Mouse (Mus musculus): Measurements from ENCODE around the gene Slc6a2. TPM values are rescaled to one million over a fixed set of nuclear protein-coding genes. Genes with fewer than 3 reads are reported as not detected.
A peak's percentile ranks its signal among the peaks of the same experiment; 100 is the strongest.

The Slc6a2 gene
- total and polyA plus RNA-seq, 2 experiments from 2014 or later: not detected

DNA sequence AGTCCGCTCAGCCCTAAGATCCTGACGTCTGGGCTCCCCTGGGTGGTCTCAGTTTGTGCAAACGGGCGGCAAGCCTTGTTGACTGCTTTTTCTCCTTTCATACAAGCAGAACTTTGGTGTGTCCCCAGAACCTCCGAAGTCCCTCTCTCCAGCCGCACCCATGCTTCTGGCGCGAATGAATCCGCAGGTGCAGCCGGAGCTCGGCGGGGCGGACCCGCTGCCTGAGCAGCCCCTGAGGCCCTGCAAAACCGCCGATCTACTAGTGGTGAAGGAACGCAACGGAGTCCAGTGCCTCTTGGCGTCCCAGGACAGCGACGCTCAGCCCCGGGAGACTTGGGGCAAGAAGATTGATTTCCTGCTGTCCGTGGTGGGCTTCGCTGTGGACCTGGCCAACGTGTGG is 1.2 kb downstream of the Slc6a2 start:
- H3K27me3 ChIP-seq (ENCODE audit: control insufficient read depth, insufficient read depth, low read length): peaks cover 66% of the 10 kb centered on the region
- H3K4me2 ChIP-seq (ENCODE audit: low read depth, low read length): peak overlapping the region; percentile 58; the same call in 1 of the 2 replicates
- under 1% methylated on average over 25 of the region's 25 CpGs for WGBS
- H3K9ac ChIP-seq (replicated peaks; ENCODE audit: low read depth, low read length): no peak overlapping the region
- H3K36me3 ChIP-seq (replicated peaks; ENCODE audit: control insufficient read depth, insufficient read depth, low read length): no peaks in the 10 kb centered on the region
- H3K4me3 ChIP-seq (ENCODE audit: low read depth, low read length): peak overlapping the region; percentile 37
- DNase-seq (ENCODE audit: low spot score) (no peak), ATAC-seq (ENCODE audit: insufficient read depth, low read depth) (no peak)
- no peaks in the 10 kb centered on the region for H3K4me1 ChIP-seq (ENCODE audit: control insufficient read depth, insufficient read depth)
- no peaks in the 10 kb centered on the region for H3K9me3 ChIP-seq (replicated peaks; ENCODE audit: control insufficient read depth, low read length)
- no peak for TF ChIP-seq CTCF (IDR thresholded peaks at IDR 0.05; ENCODE audit: low read depth)
- no peak overlapping the region for H3K27ac ChIP-seq (ENCODE audit: low read depth)

DNA sequence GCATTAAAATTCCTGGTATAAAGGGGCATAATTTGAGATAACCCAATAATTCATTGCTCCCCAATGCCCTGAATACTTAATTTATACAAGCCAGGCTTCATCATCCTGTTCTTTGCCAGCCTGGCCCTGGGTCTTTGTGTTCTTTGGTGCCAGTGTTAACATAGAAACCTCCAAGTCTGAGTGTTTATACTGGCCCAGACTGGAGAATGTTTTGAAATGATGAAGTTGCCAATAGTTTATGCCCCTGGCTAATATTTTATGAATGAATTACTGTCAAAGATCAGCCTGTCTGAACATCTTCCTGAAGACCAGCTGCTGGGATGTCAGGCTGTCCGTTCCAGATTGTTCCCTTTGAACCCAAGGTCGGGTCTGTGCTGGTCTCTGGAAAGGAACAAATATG is 4.7 kb downstream of the Slc6a2 start:
- no peaks in the 10 kb centered on the region for H3K36me3 ChIP-seq (replicated peaks; ENCODE audit: control insufficient read depth, insufficient read depth, low read length)
- peaks cover 41% of the 10 kb centered on the region for H3K27me3 ChIP-seq (ENCODE audit: control insufficient read depth, insufficient read depth, low read length)
- no peak overlapping the region for H3K4me3 ChIP-seq (ENCODE audit: low read depth, low read length)
- no peak overlapping the region for H3K9ac ChIP-seq (replicated peaks; ENCODE audit: low read depth, low read length)
- ATAC-seq (ENCODE audit: insufficient read depth, low read depth): no peak
- no peak overlapping the region for H3K4me2 ChIP-seq (ENCODE audit: low read depth, low read length)
- no peaks in the 10 kb centered on the region for H3K9me3 ChIP-seq (replicated peaks; ENCODE audit: control insufficient read depth, low read length)
- no peaks in the 10 kb centered on the region for H3K4me1 ChIP-seq (ENCODE audit: control insufficient read depth, insufficient read depth)
- DNase-seq (ENCODE audit: low spot score): no peak
- WGBS: 59% methylated on average over 2 of the region's 2 CpGs
- no peak overlapping the region for H3K27ac ChIP-seq (ENCODE audit: low read depth)
- TF ChIP-seq CTCF (IDR thresholded peaks at IDR 0.05; ENCODE audit: low read depth): no peak
- TF ChIP-seq EP300 (IDR thresholded peaks at IDR 0.05; ENCODE audit: low read depth): no peak

DNA sequence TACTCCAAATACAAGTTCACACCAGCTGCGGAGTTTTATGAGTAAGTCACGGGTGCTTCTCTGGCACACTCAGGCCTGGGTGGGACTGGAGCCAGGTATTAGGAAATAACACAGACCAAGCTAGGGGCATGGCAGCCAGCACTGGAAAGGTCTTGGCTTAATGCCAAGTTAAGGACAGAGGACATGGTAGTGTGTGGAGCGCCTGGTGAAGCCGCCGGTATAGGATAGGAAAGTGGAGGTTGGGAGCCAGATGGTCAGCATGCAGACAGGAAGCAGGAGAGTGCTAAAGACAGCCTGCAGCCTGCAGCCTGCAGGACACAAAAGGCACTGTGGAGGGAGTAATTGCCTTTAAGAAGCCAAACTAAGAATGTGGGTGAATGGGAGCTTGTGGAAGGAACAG is 13.1 kb downstream of the Slc6a2 start:
- H3K9ac ChIP-seq (replicated peaks; ENCODE audit: low read depth, low read length): no peak overlapping the region
- 0 out of 2 replicates have a peak, but pooled peaks cover 3% of the 10 kb centered on the region for H3K27me3 ChIP-seq (ENCODE audit: control insufficient read depth, insufficient read depth, low read length)
- no peaks in the 10 kb centered on the region for H3K9me3 ChIP-seq (replicated peaks; ENCODE audit: control insufficient read depth, low read length)
- H3K4me2 ChIP-seq (ENCODE audit: low read depth, low read length): 0 out of 2 replicates have a peak overlapping the region, but pooled peaks have one; percentile 7
- ATAC-seq (ENCODE audit: insufficient read depth, low read depth) (peak; percentile 98), DNase-seq (ENCODE audit: low spot score) (peak; percentile 76)
- H3K36me3 ChIP-seq (replicated peaks; ENCODE audit: control insufficient read depth, insufficient read depth, low read length): no peaks in the 10 kb centered on the region
- 15% methylated on average over 5 of the region's 5 CpGs for WGBS
- no peak overlapping the region for H3K27ac ChIP-seq (ENCODE audit: low read depth)
- H3K4me3 ChIP-seq (ENCODE audit: low read depth, low read length): no peak overlapping the region
- TF ChIP-seq EP300 (IDR thresholded peaks at IDR 0.05; ENCODE audit: low read depth): 0 out of 2 replicates have a peak, but pooled peaks have one; percentile 37
- 0 out of 2 replicates have a peak, but pooled peaks have one; percentile 22 for TF ChIP-seq CTCF (IDR thresholded peaks at IDR 0.05; ENCODE audit: low read depth)
- 0 out of 2 replicates have a peak, but pooled peaks cover 11% of the 10 kb centered on the region for H3K4me1 ChIP-seq (ENCODE audit: control insufficient read depth, insufficient read depth)

DNA sequence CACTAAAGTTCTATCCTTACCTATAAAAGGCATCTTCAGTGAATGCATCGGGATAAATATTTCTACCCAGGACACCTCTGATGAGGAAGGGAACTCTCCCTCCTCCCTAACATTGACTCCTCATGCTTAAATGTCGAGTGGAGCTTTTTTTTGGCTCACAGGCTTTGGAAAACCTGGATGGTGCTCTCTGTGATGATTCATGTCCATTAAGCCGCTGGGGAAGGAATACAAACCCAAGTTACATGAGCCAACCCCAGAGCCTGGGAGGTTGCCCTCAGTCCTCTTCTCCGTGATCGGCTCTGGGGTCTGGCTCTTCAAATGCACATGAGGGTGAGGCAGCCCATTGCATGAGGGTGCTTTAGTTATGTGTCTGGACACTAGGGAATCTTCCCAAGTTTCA is 16.8 kb downstream of the Slc6a2 start:
- H3K27ac ChIP-seq (ENCODE audit: low read depth): no peak overlapping the region
- no peaks in the 10 kb centered on the region for H3K36me3 ChIP-seq (replicated peaks; ENCODE audit: control insufficient read depth, insufficient read depth, low read length)
- DNase-seq (ENCODE audit: low spot score) (no peak), ATAC-seq (ENCODE audit: insufficient read depth, low read depth) (no peak)
- no peak overlapping the region for H3K4me3 ChIP-seq (ENCODE audit: low read depth, low read length)
- H3K9me3 ChIP-seq (replicated peaks; ENCODE audit: control insufficient read depth, low read length): no peaks in the 10 kb centered on the region
- H3K4me2 ChIP-seq (ENCODE audit: low read depth, low read length): no peak overlapping the region
- H3K4me1 ChIP-seq (ENCODE audit: control insufficient read depth, insufficient read depth): 0 out of 2 replicates have a peak, but pooled peaks cover 11% of the 10 kb centered on the region
- H3K9ac ChIP-seq (replicated peaks; ENCODE audit: low read depth, low read length): no peak overlapping the region
- 79% methylated on average over 5 of the region's 5 CpGs for WGBS
- TF ChIP-seq EP300 (IDR thresholded peaks at IDR 0.05; ENCODE audit: low read depth) (no peak), CTCF (IDR thresholded peaks at IDR 0.05; ENCODE audit: low read depth) (no peak)
- 0 out of 2 replicates have a peak, but pooled peaks cover 3% of the 10 kb centered on the region for H3K27me3 ChIP-seq (ENCODE audit: control insufficient read depth, insufficient read depth, low read length)

DNA sequence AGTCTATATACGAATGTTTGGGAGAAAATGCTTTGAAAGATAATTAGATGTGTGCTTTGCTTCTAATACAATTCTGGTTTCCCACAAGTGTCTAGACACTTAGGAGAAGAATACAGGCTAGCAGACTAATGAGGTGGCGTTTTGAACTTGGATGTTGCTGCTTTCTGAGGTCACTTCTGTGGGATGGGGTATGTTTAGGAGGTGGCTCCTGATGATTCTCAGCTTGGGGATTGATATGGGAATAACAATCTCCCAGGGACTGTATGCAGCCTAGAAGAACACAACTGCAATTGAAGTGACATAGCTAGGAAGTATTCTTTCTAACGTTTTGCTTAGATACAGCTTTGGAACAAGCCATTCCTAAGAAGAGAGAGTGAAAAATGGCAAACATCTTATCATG is 22.6 kb downstream of the Slc6a2 start:
- Histone ChIP-seq H3K27ac (ENCODE audit: low read depth) (no peak overlapping the region), H3K36me3 (replicated peaks; ENCODE audit: control insufficient read depth, insufficient read depth, low read length) (no peaks in the 10 kb centered on the region), H3K9ac (replicated peaks; ENCODE audit: low read depth, low read length) (no peak overlapping the region), H3K4me2 (ENCODE audit: low read depth, low read length) (no peak overlapping the region), H3K27me3 (ENCODE audit: control insufficient read depth, insufficient read depth, low read length) (0 out of 2 replicates have a peak, but pooled peaks cover 1% of the 10 kb centered on the region), H3K9me3 (replicated peaks; ENCODE audit: control insufficient read depth, low read length) (no peaks in the 10 kb centered on the region), H3K4me3 (ENCODE audit: low read depth, low read length) (no peak overlapping the region), H3K4me1 (ENCODE audit: control insufficient read depth, insufficient read depth) (no peaks in the 10 kb centered on the region)
- TF ChIP-seq CTCF (IDR thresholded peaks at IDR 0.05; ENCODE audit: low read depth) (no peak), EP300 (IDR thresholded peaks at IDR 0.05; ENCODE audit: low read depth) (no peak)
- no peak for DNase-seq (ENCODE audit: low spot score)
- ATAC-seq (ENCODE audit: insufficient read depth, low read depth): no peak
- 65% methylated on average over 3 of the region's 3 CpGs for WGBS

DNA sequence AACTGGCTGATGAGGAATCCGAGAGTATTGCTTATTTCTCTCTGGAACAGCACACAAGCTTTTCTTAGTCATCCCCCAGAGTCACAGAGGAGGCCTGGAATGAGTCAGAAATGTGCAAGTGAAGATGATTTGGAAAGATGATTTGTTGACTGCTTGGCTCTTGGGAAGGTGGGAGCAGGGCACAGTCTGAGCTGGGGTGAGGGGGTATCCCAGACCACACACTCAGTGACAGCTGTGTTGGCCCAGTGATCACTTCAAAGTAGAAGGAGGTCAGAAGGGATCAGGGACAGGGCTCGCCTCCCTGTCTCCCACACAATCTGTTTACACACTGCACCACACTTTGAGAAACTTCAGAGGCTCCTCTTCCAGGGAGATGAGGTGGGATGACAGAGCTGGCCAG is 24.5 kb downstream of the Slc6a2 start:
- no peak overlapping the region for H3K27ac ChIP-seq (ENCODE audit: low read depth)
- DNase-seq (ENCODE audit: low spot score): no peak
- no peak overlapping the region for H3K9ac ChIP-seq (replicated peaks; ENCODE audit: low read depth, low read length)
- no peaks in the 10 kb centered on the region for H3K9me3 ChIP-seq (replicated peaks; ENCODE audit: control insufficient read depth, low read length)
- no peaks in the 10 kb centered on the region for H3K36me3 ChIP-seq (replicated peaks; ENCODE audit: control insufficient read depth, insufficient read depth, low read length)
- H3K4me2 ChIP-seq (ENCODE audit: low read depth, low read length): no peak overlapping the region
- ATAC-seq (ENCODE audit: insufficient read depth, low read depth): no peak
- no peak overlapping the region for H3K4me3 ChIP-seq (ENCODE audit: low read depth, low read length)
- H3K27me3 ChIP-seq (ENCODE audit: control insufficient read depth, insufficient read depth, low read length): no peaks in the 10 kb centered on the region
- 81% methylated on average over 2 of the region's 2 CpGs for WGBS
- no peaks in the 10 kb centered on the region for H3K4me1 ChIP-seq (ENCODE audit: control insufficient read depth, insufficient read depth)
- TF ChIP-seq CTCF (IDR thresholded peaks at IDR 0.05; ENCODE audit: low read depth): no peak
- no peak for TF ChIP-seq EP300 (IDR thresholded peaks at IDR 0.05; ENCODE audit: low read depth)

Data from heart, postnatal 0 days (tissue).